Mouse (Mus musculus) olfactory bulb, adult 2 months (tissue): Measurements from ENCODE around the gene Ubr3. TPM values are rescaled to one million over a fixed set of nuclear protein-coding genes. Genes with fewer than 3 reads are reported as not detected.

Experiments used
- H3K27ac ChIP-seq: fragments of 200-500 bp; 2 replicates; pipeline ENCODE4 v1.5.1; 2012; ENCODE audit warnings: low read depth, low read length; ENCODE audit not compliant: insufficient read depth
- H3K4me1 ChIP-seq: fragments of 200-500 bp; 2 replicates; pipeline ENCODE4 v1.6.1; 2012; ENCODE audit warnings: low read length; ENCODE audit not compliant: control insufficient read depth, insufficient read depth
- H3K4me3 ChIP-seq: fragments of 200-500 bp; 2 replicates; pipeline ENCODE4 v1.5.1; 2012; ENCODE audit warnings: mild to moderate bottlenecking, low read depth, low read length, moderate library complexity; ENCODE audit not compliant: insufficient read depth
- CTCF ChIP-seq: fragments of 200-500 bp; IDR thresholded peaks from 2 replicates; pipeline ENCODE4 v1.5.1; 2012; ENCODE audit warnings: low read depth, mild to moderate bottlenecking, low read length, moderate library complexity; ENCODE audit not compliant: insufficient read depth
- POLR2A ChIP-seq: fragments of 200-500 bp; IDR thresholded peaks from 2 replicates; pipeline ENCODE4 v1.6.1; 2012; ENCODE audit warnings: mild to moderate bottlenecking, low read depth, low read length, moderate library complexity; ENCODE audit not compliant: insufficient read depth
- WGBS: fragments of 180-500 bp; shearing (Covaris S2); methylation state at CpG from one replicate; pipeline ENCODE4 v1.1.7; 2018; 5-methylcytosine and 5-hydroxymethylcytosine counted together
- polyA plus RNA-seq: library from polyadenylated mRNA; stranded (reverse); fragments of >200 nt; gene quantifications from 2 replicates; pipeline ENCODE4 v1.2.4, GENCODE M21; 2012; ENCODE audit warnings: low replicate concordance; ENCODE audit not compliant: missing spikeins, insufficient read depth, insufficient read length

The Ubr3 gene
- polyA plus RNA-seq, 1 experiment, result 194 TPM

GRCm38 (mm10) chr2:69885050-69885449 lies 12.0 kb upstream of the Ubr3 start:
- 9% methylated on average over 12 of the region's 12 CpGs for WGBS
- Histone ChIP-seq H3K27ac (no peak overlapping the region), H3K4me3 (peak overlapping the region; percentile 61), H3K4me1 (no peaks in the 10 kb centered on the region)
- TF ChIP-seq CTCF, result no peak
- TF ChIP-seq POLR2A, result no peak

DNA sequence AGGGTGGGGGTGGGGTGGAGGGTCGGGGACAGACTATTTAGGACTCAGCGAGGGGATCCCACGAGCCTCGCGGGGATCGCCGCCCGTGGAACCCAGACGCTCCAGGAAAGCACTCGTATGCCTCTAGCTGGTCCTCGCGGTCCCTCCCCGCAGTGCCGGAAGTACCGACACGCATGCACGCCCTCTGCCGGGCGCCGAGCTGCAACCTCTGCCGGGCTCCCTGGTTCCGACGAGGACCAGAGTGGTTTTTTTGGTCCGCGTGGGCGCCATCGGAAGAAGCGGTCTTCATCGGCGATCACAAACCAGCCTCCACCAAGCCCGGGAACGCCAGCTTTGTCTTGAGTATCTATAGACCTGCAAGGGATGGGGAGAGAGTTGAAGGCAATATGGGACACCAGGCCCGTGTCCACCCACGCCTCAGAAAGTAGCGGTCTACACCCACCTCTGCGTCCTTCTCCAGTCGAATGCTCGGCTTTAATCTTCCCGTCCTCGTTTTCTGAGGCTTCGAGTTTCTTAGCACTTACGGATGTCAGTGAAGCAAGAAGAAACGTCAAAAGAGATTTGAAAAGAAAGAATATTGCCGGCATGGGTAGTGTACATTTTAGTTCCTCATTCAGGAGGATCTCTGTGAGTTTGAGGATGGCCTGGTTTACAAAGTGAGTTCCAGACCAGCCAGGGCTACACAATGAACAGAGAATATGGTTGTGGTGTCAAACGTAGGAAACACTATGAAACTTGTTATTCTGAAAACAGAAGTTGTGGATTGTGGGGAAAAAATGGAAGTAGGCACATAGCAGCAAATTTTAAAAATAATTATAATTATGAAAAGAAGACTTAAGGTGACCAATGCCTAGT lies 11.4 kb upstream of the Ubr3 start, which contains the start of gene Mettl5:
Gene Mettl5, minus strand, starts transcription at position 165 of the 855 bp plus-strand sequence.
- TF ChIP-seq POLR2A (peak; percentile 75), CTCF (0 out of 2 replicates have a peak, but pooled peaks have one; percentile 32)
- Histone ChIP-seq H3K4me1 (no peaks in the 10 kb centered on the region), H3K27ac (peak within 1 kb of the TSS; percentile 73), H3K4me3 (peak within 1 kb of the TSS; percentile 61)
- 1% methylated on average over 45 of the region's 45 CpGs for WGBS

DNA sequence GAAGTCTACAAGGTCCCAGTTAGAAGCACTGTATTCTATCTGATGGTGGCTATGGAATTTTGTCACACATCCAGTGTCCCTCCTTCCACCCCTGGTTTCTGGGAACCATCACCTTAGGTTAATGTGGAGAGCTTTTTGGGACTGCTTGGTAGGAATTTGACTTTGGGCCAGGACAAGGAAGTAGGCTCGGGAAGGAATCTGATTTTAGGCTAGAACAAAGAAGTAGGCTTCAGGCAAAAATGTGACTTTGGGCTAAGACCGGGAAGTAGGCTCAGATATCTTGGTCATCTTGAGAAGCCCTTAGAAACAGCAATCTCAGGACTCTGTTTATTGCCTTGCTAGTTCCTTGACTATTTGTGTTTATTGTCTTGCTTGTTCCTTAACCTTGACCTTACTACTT lies 8.1 kb upstream of the Ubr3 start:
- Histone ChIP-seq H3K27ac (no peak overlapping the region), H3K4me3 (no peak overlapping the region), H3K4me1 (no peaks in the 10 kb centered on the region)
- WGBS, result 73% methylated on average over 2 of the region's 2 CpGs
- TF ChIP-seq POLR2A (no peak), CTCF (no peak)

DNA sequence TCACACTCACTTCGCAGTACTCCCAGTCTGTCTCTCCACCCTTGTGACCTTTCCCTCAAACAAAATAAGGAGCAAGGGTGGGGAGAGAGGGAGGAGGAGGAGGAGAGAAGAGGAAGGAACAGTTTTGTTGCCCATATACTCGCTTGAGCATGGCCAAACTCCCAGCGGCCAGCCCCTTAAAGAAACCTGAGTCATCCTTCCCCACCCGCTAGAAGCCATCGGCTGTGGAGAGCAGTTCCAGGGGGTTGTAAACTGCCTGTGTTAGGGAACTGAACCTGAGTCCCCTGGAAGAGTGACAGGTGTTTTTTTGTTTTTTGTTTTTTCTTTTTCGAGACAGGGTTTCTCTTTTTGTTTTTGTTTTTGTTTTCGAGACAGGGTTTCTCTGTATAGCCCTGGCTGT lies 6.2 kb upstream of the Ubr3 start:
- TF ChIP-seq POLR2A (no peak), CTCF (no peak)
- WGBS, result 75% methylated on average over 7 of the region's 7 CpGs
- H3K4me1 ChIP-seq, result no peaks in the 10 kb centered on the region
- no peak overlapping the region for H3K27ac ChIP-seq
- H3K4me3 ChIP-seq, result no peak overlapping the region

GRCm38 (mm10) chr2:69893145-69893544 lies 3.9 kb upstream of the Ubr3 start:
- 97% methylated on average over 1 of the region's 1 CpGs for WGBS
- no peak overlapping the region for H3K4me3 ChIP-seq
- TF ChIP-seq CTCF (no peak), POLR2A (no peak)
- H3K4me1 ChIP-seq, result no peaks in the 10 kb centered on the region
- no peak overlapping the region for H3K27ac ChIP-seq

DNA sequence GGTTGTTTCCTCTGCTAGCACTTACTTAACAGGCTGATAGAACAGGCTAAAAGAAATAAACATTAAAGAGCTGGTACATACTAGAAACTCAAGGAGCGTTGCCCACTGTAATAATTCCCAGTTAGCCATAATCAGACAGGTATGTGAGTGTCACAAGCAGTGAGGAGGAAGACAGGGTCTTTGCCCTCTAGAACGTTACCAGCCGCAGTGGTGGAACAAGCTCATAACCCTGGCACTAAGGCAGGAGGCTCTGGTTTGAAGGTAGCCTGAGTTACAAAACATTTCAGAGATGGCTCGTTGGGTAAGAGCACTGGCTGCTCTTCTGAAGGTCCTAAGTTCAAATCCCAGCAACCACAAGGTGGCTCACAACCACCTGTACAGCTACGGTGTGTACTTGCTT lies 3.2 kb upstream of the Ubr3 start:
- WGBS, result 91% methylated on average over 5 of the region's 5 CpGs
- no peaks in the 10 kb centered on the region for H3K4me1 ChIP-seq
- H3K4me3 ChIP-seq, result no peak overlapping the region
- no peak overlapping the region for H3K27ac ChIP-seq
- TF ChIP-seq CTCF (no peak), POLR2A (no peak)

GRCm38 (mm10) chr2:69895502-69896223 lies 1.4 kb upstream of the Ubr3 start:
- Histone ChIP-seq H3K27ac (no peak overlapping the region), H3K4me3 (no peak overlapping the region), H3K4me1 (no peaks in the 10 kb centered on the region)
- TF ChIP-seq POLR2A, result no peak
- no peak for TF ChIP-seq CTCF
- 65% methylated on average over 14 of the region's 14 CpGs for WGBS

GRCm38 (mm10) chr2:69896224-69896581 lies 843 bp upstream of the Ubr3 start:
- WGBS, result 94% methylated on average over 4 of the region's 4 CpGs
- Histone ChIP-seq H3K4me1 (no peaks in the 10 kb centered on the region), H3K27ac (no peak overlapping the region), H3K4me3 (no peak overlapping the region)
- TF ChIP-seq CTCF (no peak), POLR2A (no peak)

DNA sequence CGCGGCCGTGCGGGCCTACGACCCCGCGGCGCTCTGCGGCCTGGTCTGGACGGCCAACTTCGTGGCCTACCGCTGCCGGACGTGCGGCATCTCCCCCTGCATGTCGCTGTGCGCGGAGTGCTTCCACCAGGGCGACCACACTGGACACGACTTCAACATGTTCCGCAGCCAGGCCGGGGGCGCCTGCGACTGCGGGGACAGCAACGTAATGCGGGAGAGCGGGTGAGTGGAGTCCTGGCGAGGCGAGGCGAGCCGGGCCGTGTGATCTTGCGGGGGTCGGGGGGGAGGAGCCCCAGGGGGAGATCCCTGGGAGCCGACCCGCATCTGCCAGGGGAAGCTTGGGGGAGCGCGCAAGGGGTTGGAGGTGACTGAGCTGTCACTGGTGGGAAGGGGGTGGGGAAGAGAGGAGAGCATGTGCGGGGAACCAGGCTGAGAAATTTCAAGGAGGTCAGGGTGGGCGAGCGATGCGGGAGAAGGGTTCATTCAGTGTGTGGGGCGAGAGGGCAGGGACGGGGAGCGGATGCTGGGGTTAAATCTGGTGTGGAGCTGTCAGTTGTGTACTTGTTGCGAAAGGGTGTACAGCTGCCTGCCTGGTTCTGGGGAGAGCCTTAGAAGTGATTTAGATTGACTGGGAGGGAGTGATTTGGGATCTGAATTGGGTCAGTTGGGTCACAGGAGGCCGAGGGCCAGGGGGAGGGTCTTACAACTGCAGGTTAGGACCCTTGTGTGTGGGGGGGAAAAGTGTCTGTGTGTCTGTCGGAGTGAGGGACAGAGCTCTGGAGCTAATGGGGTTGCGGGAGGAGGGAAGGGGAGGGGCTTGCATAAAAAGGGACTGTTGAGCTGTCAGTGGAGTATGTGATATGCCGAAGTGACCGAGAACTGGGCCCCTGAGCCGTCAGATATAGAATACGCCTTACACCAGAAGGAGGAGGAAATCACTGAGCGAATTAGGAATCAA lies 851 bp downstream of the Ubr3 start:
- Histone ChIP-seq H3K4me1 (no peaks in the 10 kb centered on the region), H3K4me3 (peak overlapping the region; percentile 99), H3K27ac (peak overlapping the region; percentile 94)
- under 1% methylated on average over 55 of the region's 55 CpGs for WGBS
- TF ChIP-seq CTCF (no peak), POLR2A (no peak)
